Mouse (Mus musculus) retina, embryonic 14.5 days (tissue): ENCODE data around the gene Mettl14.

ENCODE experiments used
- DNase-seq: peaks from one replicate; pipeline ENCODE4 v3.0.0-alpha.2; 2015; ENCODE audit warnings: low spot score

Gene Mettl14

DNA sequence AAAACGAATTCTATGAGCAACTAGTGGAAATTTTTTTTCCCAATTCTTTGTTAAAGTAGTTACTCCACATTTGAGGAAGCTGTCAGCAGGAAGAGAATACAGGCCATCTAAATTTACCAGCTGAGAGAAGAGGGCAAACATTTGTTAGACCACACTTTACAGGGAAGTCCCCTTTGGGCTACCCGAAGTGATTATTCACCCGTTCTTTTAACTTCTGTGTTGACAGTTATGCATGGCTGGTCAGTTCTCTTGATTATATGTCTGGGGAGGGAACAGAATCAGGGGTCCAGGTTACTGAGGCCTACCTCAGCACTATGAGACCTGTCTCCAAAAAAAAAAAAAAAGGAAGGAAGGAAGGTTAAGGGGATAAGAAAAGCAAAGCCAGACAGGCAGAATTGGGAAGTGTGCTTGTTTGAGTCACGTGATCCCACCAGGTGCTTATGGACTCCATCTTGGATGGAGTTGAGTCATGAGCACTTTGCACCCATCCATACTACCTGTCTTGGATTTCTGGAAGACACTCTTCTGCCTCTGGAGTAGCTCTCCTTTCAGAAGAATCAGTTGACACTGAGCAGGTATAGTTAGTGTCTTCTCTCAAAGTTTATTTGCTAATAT lies 29.4 kb downstream of the Mettl14 start:
- no peak for DNase-seq

DNA sequence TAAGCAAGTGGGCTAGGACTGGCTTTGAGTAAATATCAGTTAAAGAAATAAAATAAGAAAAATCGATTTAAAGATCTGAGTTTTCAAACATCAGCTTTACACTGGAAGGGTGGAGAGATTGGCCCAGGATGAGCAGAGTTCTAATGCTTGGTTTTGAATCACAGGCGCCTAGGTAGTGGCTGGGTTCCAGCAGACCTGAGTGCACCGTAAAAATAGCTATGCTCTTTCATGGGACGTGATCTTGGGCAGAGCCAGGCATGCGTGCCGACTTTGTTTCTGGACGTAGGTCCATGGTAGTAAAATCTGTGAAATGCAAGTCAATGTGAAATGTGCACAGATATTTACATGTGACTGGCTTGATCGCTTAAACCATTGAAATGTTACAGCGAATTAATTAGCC lies 31.5 kb downstream of the Mettl14 start:
- no peak for DNase-seq

DNA sequence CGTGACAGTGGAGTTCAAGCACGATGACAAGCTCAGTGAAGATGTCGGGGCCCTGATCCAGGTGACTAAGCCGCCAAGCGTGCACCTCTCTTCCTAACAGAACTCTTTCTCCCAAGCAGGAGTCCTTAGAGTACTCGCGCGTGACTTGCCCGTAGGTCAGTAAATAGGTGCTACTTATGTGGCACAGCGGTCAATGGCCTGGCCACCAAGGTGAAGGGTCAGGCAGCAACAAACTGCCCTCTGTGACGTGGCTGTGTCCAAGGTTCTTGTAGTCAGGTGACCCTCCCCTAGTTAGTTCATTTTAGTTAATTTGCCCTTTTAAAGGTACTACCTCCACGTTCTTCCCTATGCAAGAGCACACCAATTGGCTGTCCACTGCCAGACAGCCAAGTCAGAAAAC lies 32.2 kb downstream of the Mettl14 start:
- DNase-seq, result no peak

DNA sequence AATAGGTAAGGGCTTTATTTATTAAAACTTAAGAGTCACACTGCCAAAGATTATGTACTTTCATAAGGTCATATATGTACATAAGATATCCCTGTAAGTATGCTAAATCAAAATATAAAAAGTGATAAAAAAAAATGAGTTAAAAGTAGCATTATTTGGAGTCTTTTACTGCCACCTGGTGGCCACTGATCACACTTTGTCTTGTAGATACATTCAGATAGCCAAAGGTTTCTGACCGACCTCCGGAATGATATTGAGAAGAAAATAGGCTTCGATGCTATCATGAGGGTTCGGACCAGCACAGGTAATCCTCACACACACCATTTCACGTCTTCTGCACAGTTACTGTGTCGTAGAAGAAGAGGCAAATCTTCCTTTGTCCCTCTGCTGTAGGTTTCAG lies 32.7 kb downstream of the Mettl14 start:
- peak; percentile 78 for DNase-seq

DNA sequence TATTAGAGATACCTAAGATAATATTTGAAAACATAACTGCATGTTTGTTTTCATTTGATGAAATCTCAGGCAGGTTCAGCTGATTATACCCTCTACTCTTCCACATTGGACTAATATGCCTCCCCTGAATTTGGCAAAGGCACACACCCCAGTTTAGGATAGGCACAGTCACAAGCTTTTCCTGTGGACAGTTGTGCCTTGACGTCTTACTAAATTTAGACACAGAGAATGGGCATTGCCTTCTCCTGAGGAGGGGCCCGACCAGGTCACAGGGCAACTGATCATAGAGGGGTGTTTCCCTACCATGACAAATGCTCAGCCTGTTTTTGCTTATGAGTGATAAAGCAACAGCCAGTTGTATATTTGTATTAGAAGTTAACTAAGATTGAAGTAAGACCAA lies 34.4 kb downstream of the Mettl14 start:
- DNase-seq, result no peak

DNA sequence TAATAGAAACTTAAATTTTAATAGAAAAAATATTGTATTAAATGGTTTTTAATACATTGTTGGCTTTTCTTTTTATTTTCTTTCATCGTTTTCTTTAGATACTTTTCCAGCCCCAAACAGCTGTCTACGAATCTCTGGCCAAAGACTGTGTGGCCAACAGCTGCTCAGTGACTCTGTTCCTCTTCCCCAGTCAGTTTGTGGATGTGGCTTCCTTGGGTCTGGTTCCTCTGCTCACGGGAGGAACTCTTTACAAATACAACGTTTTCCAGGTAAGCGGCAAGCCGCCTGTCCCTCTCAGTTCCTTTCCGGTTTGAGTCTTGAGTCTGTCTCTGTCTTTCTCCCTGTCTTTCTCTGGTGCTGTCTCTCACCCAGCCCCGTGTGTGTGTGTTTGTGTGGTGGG lies 35.3 kb downstream of the Mettl14 start:
- DNase-seq, result no peak

DNA sequence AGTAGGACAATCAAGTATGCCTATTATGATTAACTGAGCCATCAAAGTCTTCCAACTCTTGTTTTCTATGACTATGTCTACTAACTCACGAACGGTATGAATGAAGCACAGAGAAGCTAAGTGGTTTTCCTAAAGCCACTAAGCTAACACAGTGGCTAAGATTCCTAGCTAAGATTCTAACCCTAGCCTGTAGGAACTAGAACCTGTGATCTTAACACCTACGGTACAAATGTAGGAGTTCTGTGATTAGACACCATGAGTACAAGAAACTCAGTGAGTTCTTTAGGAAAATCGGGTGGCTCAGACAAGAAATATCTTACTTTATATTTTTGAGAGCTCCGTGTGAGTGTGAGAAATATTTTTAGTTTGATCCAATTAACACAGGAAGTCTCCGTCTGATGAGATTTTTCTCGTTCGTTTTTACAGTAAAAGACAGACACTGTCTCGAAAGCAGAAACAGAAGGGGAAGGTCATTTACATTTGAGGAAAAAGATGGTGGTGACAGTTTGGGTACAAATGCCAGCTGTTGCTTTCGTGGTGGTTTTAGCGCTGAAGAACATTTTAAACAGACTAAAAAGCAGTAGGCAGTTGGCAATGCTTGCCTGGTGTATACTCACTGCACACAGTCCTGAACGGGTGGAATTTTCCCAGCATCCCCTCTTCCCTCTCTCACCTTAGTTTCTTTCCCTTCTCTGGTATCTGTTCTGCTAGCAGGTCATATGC lies 37.7 kb downstream of the Mettl14 start:
- DNase-seq, result no peak

DNA sequence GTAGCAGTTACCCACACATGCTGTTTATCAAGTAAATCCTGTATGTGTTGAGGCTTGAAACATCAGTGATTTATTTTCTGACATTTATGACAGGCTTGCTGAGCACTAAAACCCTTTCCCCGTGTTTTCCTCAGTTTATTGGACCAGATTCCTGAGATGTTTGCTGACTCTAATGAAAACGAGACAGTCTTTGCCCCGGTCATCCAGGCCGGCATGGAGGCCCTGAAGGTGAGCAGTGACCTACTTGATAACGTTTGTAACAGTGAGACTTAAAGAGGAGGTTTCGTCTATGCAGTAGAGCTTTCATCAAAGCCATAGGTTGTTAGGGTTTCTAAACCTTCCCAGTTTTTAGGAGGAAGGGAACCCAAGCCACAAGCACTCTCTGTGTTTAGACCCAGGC lies 42.2 kb downstream of the Mettl14 start:
- no peak for DNase-seq

DNA sequence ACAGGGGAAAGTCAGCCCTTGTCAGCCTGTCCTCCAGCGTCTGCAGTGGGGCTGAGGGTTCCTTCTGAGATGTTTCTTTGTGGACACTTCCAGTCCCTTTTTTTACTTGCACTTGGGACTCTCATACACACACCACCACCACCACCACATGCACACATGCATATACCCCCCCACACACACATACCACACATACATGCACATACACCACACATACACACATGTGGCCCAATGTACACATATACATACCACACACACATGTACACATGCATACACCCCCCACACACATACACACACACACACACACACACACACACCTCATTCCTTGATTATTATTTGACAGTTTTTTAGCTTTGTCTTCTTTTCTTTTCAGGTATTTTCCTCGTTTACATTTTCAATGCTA lies 44.9 kb downstream of the Mettl14 start:
- no peak for DNase-seq

DNA sequence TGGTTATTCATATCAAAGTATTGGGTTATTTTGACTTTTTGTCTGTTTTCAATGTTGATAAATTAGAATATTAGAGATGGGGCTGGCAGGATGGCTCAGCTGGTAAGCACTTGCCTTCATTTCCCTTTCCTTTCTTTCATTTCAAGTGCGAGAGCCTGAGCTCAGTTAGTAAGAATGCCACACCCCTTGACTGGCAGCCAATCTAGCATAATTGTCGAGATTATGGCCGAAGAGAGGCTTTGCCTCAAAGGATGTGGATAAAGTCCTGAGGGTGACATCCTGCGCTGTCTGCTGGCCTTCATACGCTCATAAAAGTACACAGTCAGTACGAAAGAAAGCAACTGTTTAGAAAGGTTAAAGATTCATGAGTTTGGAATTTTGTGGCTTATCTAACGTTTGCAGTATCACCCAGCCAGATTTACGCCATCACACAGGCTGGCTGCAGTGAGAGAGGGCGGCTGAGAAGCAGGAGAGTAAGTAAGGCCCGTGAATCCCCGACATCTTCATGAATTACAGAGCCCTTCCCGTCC lies 47.2 kb downstream of the Mettl14 start:
- no peak for DNase-seq

DNA sequence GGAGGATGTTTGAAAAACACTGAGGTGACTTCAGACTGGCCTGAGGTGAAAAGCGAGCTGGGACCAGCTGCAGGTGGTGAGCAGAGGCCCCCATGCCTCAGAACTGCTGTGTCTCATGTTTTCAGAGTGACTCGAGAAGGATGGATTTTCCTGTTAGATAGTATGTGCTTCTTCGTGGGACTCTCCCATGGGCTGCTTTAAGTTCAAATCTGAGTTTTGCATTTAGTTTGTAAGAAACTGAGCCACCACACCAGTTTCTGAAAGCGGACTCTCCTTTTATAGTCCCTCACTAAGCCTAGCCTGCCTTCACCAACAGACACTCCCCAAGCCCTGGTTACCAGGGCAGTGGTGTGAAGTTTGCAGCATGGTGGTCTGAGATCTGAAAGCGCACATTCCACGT lies 48.1 kb downstream of the Mettl14 start:
- no peak for DNase-seq

DNA sequence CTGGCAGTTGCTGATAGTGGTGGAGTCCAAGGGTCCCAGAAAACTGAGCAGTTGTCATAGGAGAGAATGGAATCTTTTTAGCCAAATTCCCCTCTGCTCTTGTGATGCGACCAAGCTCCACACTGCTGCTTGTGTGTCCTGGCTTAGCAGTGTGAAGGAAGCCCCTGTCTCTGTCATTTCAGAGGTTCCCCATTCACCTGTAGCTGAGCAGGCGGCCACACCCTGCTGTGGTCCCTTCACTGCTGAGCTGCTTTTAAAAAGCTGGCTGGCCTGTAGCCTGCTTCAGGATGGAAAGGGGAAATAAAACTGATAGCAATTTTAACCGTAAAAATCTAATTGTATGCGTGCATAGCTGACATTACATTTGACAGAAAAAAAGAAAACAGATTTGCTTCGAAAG lies 49.0 kb downstream of the Mettl14 start:
- no peak for DNase-seq

DNA sequence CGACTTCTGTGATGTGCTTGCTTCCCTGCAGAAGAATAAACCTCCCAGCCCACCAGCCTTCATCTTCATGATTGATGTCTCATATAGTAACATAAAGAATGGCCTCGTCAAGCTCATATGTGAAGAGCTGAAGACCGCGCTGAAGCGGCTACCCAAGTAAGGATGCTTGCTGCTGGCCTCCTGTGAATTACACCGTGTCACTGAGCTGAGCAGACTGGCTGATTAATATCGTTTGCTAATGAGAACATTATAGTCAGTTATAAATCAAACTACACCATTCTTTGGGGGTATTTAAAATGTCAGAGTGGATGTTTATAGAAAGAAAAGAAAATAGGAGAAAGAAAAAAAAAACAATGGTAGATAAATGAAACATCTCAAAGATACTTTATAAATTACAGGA lies 49.5 kb downstream of the Mettl14 start:
- DNase-seq, result no peak

DNA sequence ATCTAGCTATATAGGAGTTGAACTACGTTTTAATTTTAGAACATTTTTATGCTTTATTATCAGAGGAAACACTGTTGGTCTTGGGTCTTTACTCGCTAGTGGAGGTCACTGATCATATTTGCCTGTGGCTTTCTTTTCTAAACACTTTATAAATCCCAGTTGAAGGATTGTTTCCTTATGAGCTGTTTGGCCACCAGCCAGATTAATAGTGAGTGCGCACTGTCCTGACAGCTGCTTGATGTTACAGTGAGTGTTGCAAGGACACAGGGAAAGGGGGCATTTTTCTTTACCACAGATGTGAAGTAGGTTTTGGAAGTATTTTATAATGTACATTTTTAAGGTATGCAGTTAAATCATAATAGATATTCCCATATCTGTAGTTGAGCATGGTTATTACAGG lies 50.4 kb downstream of the Mettl14 start:
- DNase-seq, result no peak

DNA sequence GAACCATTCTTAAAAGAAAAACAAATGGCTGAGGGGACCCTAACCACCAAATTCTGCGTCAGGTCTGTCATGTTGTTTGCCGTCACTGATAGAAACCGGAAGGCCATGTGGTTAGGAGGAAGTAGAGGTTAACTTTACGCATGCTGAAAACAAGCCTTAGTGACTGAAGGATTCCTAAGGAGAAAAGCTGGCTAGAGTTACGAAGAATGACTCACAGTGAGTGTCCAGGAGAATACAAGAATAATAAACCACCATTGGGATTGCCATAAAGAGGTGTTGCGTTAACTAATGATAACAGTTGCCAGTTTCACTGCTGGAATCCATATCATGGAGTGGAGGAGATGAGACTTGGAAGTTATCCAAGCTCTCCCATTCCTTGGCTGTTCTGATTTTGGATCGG lies 51.0 kb downstream of the Mettl14 start:
- no peak for DNase-seq

DNA sequence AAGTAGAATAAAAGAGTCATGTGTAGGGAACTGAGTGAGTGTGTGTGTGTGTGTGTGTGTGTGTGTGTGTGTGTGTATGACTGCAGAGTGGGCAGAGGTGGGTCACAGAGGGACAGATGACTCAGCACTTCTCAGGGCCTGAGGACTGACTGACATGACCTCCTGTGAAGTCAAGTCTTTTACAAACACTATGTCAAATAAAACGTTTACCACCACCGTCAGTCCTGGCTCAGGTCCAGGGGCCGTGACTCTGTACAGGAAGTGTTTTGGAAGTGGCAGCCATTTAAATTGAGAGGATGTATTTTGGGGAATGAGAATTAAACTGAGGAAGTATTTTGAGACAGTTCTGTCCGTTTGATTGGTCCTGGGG lies 52.9 kb downstream of the Mettl14 start:
- no peak for DNase-seq

DNA sequence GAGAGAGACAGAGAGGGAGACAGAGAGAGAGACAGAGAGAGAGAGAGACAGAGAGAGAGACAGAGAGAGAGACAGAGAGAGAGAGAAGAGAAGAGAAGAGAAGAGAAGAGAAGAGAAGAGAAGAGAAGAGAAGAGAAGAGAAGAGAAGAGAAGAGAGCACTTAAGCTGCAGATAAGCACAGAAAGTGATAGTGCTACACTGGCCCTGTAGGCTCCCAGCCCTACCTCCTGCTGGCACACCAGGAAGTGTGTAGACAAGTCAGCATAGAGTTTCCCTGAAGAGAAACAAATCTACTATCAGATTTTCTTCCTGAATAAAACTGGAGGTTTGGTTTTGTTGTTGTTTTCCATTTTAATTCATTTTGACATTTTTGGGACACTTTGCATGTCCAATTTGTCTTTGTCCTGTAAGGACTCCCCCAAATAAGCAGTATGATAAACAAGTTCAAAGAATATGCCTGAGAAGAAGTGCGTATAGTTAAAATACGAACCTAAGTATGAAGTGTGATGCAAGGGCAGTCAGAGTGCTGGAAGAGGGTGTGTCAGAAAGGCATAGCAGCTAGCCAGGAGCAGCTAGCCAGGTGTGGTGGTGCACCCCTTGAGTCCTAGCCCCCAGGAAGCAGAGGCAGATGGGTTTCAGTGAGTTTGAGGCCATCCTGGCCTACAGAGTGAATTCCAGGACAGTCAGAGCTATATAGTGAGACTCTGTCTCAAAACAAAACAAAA lies 53.4 kb downstream of the Mettl14 start:
- DNase-seq, result no peak

DNA sequence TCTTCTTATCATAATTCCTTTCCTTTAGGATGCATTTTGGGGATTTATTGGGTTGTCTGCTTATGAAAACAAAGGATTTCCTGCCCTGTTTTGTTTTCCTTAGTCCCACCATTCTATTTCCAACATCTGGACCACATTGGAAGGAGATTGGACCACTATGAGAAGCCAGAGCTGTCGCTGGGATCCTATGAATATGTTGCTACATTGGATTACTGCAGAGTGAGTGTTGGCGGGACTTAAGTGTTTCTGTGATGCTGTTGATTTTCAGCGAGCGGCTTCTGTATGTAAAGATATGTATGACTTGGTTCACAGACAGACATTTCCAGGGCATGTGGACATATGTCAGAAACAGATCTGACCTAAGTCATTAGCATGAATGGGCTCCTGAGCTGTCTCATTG lies 55.7 kb downstream of the Mettl14 start:
- no peak for DNase-seq

DNA sequence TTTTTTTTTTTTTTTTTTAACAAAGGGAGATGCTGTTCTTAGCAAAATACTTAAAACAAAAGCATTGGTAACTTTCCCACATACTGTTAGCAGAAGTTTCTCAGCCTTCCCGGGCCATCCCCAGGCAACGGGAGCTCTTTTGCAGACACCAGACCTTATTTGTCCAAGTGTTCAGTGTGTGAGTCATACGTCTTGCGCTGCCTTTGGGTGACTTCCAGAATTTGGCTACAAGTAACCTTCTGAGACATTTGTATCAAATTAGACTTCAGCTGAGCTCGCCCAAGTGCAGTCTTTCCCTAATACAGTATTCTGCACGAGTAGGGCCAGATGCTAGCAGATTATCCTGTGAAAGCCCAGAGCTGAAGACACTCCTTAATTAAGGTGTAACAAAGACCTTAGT lies 56.7 kb downstream of the Mettl14 start:
- DNase-seq, result no peak

DNA sequence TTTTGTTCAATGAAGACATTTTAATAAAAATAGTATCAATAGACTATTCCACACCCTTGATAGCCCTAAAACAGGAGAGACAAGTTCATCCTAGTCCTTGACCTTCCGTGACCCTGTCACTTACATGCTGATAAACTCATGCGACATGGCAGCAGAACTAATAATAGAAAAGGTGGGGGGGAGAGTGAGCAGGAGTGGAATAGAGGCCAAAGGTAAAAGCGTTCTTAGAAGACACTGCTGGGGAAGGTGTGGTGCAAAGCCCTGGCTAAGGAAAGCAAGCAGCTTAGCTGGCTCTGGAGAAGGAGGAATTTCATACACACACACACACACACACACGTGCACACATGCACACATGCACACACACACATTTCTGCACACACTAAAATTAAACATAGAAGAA lies 61.6 kb downstream of the Mettl14 start:
- no peak for DNase-seq

DNA sequence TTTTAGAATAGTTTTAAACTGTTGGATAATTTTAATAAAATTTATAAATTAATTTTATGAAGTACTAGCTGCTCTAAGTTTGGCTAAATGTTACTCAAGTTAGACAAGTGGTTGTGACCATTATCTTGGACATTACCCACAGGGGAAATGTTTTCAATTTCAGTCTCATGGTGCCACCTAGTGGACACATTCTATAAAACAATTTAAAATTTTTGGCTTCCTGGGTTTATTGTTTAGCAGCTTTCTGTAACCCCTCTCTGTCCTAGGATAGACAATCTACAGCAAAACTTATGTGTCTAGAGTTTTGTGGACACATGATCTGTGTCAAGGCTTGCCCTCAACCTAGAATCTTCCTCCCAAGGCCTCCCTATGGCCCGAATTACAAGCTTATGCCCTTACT lies 63.8 kb downstream of the Mettl14 start:
- peak; percentile 88 for DNase-seq

DNA sequence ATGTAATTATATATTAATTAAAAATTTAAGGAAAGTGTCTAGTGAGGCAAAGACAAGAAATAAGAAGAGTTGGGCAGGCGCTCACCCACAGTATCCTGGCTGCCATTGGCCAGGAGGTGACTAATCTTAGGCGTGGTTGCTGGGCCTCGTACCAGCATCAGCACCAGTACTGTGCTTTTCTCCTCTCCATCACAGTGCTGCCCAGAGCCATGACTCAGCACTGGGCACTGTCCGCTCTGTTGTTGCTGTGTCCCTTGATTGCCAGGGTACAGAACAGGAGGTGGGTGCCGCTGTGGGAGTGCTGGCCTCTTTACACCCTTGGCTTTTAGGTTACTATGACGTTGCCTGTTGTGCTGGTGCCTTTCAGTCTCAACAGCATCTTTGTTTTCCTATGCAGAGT lies 64.3 kb downstream of the Mettl14 start:
- no peak for DNase-seq

DNA sequence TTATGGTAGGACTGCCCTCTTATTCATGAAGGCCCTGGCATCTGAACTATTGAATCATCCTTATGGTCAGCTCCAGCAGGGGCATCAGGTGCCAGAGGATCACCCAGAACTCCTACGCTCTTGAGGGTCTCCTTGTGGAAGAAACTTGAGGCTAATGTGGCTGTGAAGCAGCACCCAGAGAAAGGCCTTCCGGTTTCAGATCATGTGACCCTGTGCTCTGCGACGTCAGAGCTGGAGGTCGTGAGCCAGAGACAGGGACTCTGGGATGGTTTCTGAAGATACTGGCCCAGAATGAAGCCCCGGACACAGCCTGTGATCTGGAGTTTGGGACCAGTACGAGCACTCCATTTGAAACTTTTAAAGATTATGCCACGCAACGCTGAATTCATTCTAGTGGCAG lies 65.6 kb downstream of the Mettl14 start:
- DNase-seq, result no peak
